Mouse (Mus musculus): ENCODE measurements around the gene Grin2c.

Gene Grin2c

GRCm38 (mm10) chr11:115232889-115233288 is 34.2 kb downstream of the Grin2c start:
- no peak for DNase-seq (ENCODE audit: inconsistent age in 2 of 2, low spot score in 1 of 2)

DNA sequence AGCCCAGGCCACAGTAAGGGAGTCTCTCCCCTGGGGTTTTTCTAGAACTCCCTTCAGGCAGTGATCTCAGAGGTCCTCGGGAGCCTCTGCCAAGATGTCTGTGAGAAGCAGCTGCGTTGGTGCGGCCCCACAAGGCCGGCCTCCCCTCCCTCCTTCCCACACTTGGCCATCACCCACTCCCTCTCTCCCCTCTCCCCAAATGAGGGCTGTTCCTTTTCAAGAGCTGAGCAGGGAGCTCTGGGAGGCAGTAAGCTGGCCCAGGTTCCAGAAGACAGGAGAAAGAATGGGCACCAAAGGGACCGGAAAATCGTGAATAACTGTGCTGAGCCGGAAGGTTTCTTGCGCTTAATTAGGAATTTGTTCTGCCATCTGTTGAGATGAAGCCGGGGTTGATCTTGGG is 35.1 kb downstream of the Grin2c start:
- DNase-seq (ENCODE audit: inconsistent age in 2 of 2, low spot score in 1 of 2), result no peak

DNA sequence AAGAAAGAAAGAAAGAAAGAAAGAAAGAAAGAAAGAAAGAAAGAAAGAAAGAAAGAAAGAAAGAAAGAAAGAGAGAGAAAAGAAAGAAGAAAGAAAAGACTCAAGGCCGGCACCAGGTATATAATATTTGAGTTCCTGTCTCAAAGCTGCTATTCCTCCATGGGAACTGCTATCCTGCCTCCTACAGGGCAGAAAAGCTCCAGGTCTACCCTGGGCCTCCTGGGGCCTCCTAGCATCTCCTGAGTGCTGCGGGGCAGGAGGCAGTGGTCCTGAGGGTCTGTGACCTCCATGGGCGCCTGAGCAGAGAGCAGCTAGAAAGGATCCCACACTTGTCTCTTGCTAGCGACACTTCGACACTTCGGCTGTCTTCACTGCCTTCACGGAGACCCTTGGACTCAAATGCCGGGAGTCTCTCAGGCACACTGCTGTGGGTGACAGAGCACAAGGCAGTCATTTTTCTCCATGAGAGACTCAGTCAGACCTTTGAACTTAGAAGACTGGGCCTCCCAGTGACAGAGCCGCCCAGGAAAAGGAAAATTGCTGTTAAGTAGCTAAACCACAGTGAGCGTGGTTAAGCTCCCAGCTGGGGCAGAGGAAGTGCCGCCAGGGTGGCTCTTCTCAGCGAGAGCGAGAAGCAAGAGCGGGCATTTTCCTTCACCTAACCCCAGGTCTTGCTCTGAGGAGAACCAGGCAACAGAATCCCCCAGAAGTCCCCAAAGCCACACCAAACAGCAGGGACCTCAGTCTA is 35.7 kb downstream of the Grin2c start:
- no peak for DNase-seq (ENCODE audit: inconsistent age in 2 of 2, low spot score in 1 of 2)

DNA sequence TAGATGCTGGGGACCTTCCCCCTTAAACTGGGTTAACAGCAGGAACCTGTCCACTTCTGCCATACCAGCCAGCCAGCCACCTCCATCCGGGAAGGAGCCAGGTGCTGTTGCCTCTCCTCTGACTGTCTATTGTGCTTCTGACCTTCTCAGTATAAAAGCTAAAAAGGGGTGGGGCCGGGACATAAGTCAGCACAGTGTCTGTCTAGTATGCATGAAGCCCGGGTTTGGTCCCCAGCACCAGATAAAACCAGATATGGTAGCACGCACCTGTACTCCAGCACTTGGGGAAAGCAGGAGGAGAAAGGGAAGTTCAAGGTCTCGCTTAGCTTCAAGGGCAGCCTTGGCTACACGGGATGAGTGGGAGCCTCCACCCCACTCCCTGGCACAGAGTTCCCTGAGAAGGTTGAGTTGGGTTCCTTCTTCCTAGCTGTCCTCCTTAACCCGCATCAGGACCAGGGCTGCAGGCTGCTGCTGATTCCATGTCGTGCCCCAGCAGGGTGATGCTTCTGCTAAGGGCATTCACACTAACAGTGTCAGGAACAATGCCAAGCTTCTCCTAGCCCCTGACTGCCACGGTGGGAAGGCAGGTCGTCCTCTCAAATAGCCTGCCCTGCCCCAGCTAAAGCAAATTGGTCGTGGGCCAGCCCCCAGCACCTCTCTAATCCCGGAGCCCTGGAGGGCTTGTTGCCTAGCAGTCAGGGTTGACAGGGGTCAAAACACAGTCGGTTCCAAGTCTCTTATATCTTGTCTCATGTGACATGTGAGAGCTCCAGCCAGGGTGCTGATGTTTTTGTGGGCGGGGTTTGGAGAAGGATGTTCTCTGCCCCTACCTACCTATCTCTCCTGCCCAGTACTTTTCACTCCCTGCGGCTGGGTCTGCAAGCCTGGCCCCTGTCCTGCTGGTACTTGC is 37.8 kb downstream of the Grin2c start:
- peak in 1 of 2 experiments; percentile 63 for DNase-seq (ENCODE audit: inconsistent age in 2 of 2, low spot score in 1 of 2)

GRCm38 (mm10) chr11:115228430-115228829 is 38.6 kb downstream of the Grin2c start:
- peak; percentile 45 to 62 for DNase-seq (ENCODE audit: inconsistent age in 2 of 2, low spot score in 1 of 2)

DNA sequence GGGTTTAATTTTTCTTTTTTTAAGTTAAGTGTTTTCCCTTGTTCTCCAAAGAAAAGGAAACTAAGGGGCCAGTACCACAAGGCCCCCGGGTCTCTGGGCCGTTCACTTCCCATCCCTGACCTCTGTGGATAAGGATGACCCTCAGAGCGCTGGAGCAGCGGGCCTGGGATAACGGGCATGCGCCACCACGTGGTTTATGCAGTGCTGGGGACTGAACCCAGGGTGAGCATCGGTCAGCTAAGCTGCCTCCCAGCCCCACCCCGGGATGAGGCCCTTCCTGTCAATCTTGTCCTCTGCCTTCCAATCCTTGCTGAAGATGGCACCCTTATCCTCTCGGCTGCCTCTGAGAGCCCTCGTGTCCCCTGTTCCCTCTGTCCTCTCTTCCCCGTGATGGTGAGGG is 39.4 kb downstream of the Grin2c start:
- no peak for DNase-seq (ENCODE audit: inconsistent age in 2 of 2, low spot score in 1 of 2)

DNA sequence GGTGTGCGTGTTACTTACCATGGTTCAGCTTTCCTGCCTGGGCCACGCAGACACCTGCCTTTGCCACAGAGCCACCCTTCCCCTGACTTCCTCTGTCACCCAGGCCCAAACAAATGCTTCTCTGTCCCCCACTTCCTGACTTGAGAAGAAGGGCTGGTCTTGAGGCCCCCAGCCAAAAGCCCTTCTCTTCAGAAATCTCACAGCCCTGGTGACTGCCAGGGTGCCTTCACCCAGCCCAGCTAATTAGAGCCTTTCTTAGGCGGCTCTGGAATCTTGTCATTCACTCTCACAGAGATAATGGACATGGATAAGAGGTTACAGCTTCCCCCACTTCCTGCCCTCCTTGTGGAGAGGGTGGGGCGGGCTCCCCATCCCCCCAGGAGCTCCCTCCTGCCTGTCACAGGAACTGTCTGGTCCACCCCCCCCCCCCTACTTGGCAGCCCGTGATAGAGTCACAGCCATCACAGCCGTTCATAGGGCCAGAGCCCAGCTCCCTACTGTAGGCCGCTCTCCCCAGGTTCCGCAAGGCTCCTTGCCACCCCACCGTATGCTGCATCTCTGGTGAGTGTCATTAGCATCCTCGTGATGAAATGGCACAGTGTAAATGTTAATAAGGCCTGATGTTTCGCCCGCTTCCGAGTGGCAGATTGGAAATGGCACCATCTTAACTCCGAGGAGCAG is 40.1 kb downstream of the Grin2c start:
- DNase-seq (ENCODE audit: inconsistent age in 2 of 2, low spot score in 1 of 2), result no peak

- no peak for DNase-seq (ENCODE audit: inconsistent age in 2 of 2, low spot score in 1 of 2)
These were observed 41.7 kb downstream of the Grin2c start for GRCm38 (mm10) chr11:115225301-115225700.

DNA sequence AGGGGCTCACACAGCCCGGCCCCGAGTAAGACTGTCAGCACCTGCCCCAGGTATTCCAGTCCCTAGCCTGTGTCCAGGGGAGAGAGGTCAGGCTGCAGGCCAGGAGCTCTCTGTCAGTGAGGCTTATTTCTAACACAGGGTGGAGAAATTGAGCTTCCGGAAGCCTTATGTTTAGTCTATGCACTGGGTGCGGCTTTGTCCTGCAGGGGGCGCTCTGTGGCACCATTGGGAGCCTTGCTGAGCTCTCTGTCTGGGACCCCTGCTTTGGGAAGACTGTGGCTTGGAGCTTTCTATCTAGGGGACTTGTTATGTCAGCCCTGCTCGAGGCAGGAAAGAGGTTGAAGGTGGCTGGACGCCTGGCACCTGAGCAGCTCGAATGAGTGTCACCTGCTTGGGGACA is 42.2 kb downstream of the Grin2c start:
- peak; percentile 63 to 74 for DNase-seq (ENCODE audit: inconsistent age in 2 of 2, low spot score in 1 of 2)

GRCm38 (mm10) chr11:115223877-115224276 is 43.2 kb downstream of the Grin2c start:
- peak; percentile 72 to 73 for DNase-seq (ENCODE audit: inconsistent age in 2 of 2, low spot score in 1 of 2)

GRCm38 (mm10) chr11:115223451-115223850 is 43.6 kb downstream of the Grin2c start:
- no peak for DNase-seq (ENCODE audit: inconsistent age in 2 of 2, low spot score in 1 of 2)

DNA sequence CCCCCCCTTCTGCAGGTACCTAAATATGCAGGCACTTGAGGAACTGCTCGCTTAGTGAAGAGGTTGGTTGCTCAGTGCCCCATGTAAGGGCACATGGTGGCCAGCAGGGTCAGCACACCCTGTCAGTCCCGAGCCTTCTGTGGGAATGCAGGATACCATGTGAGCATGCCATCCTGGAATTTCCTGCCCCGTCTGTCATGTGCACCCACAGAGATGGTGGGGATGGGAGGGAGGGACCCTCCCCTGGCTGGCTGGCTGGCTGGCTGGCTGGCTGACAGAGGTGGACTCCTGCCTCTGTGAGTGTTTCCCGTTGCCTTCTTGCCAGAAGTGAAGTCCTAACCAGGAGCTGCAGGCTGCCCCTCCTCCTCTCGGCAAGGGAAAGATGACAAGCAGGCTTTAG is 44.5 kb downstream of the Grin2c start:
- no peak for DNase-seq (ENCODE audit: inconsistent age in 2 of 2, low spot score in 1 of 2)

DNA sequence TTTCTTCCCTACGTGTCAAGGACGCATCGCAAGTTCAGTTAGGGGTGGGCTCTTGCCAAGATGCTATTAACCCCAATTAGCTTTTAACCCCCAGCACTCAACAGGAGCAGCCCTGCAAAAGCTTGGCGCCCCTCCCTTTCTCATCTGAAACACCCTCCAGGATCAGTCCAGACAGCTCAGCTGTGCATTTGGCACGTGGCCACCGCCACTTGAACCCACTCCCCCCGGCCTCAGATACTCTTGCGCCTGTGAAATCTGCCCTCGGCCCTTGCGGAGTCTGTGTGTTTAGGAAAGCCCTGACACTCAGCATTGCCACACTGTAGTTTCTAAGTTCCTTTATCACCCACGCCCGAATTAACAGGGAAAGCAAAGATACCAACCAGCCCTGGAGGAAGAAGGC is 45.0 kb downstream of the Grin2c start:
- DNase-seq (ENCODE audit: inconsistent age in 2 of 2, low spot score in 1 of 2), result no peak

- DNase-seq (ENCODE audit: inconsistent age in 2 of 2, low spot score in 1 of 2), result no peak
These were observed 47.4 kb downstream of the Grin2c start for GRCm38 (mm10) chr11:115219685-115220084.

GRCm38 (mm10) chr11:115219263-115219662 is 47.8 kb downstream of the Grin2c start:
- DNase-seq (ENCODE audit: inconsistent age in 2 of 2, low spot score in 1 of 2), result peak in 1 of 2 experiments; percentile 59

- DNase-seq (ENCODE audit: inconsistent age in 2 of 2, low spot score in 1 of 2), result no peak
These were observed 49.3 kb downstream of the Grin2c start for GRCm38 (mm10) chr11:115217439-115218410.

- DNase-seq (ENCODE audit: inconsistent age in 2 of 2, low spot score in 1 of 2), result no peak
These were observed 51.9 kb downstream of the Grin2c start for GRCm38 (mm10) chr11:115215123-115215522.

DNA sequence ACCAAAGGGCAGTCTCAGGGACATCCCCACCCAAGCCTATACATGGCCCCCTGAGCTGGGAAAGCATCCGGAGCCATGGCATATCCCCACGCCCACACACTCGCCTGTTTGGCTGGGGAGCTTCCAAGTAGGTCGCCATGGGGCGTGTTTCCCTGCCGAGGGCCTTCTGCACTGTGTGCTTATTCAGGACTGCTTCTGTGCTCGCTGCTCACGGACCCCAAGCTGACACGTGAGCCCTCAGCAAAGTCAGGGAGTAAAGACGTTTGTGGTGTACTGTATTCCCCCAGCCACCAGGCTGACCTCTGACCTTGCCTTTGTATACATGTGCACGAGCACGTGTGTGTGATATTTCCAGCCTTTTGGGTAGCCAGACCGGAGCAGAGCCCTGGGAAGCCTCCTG is 54.9 kb downstream of the Grin2c start:
- DNase-seq (ENCODE audit: inconsistent age in 2 of 2, low spot score in 1 of 2), result no peak

DNA sequence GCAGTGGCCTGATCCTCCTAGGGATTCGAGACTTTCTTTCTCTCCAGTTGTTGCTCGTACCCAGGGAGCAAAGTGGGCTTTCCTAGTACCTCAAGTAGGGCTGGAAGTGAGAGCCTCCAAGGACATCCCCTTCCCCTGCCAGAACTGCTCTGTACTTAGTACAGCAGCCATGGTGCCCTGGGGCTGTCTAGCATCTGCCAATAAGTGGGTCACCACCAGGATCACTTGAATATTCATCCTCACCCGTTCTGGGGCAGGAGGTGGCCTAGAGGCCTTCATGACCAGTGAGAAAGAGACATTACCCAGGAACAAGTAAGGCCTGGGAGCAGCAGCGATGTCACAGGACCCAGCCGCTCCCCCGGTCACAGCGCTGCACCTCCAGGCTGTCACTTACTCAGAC is 57.1 kb downstream of the Grin2c start:
- DNase-seq (ENCODE audit: inconsistent age in 2 of 2, low spot score in 1 of 2), result no peak

Data from adrenal gland, adult (tissue).